Mouse (Mus musculus) G1E (cell line): ENCODE results near the gene Ccnd3.

Experiments
- CTCF ChIP-seq: IDR thresholded peaks from 2 replicates; pipeline ENCODE4 v1.5.1; 2012; ENCODE audit warnings: low read depth, low read length, inconsistent platforms, mixed read lengths
- GATA1 ChIP-seq: IDR thresholded peaks from 2 replicates; pipeline ENCODE4 v1.6.1; 2012; ENCODE audit warnings: borderline replicate concordance, low read length, inconsistent platforms, mixed read lengths
- TAL1 ChIP-seq: conservative IDR thresholded peaks from 2 replicates; pipeline ENCODE4 v1.6.1; 2012; ENCODE audit warnings: low read depth, low read length, inconsistent platforms, mixed read lengths

DNA sequence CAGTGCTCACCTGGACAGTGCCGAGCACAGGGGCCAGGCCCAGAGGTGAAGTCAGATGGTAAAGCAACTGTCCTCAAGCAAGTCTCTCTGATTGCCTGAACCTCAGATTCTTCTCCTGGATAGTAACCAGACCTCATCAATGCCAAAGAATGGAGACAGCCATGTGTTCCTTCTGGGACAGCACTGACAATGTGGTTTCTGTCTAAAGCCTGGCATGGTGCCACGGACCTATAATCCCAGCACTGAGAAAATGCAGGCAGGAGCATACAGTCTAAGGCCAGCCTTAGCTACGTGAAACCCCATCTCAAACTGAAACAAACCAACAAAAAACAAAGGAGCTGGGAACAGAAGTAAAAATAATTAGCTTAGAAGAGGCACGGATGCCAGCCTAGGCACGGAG, 34.2 kb upstream of the Ccnd3 start:
- no peak for TF ChIP-seq CTCF
- TF ChIP-seq GATA1 = no peak
- no peak for TF ChIP-seq TAL1
